Mouse (Mus musculus) left cerebral cortex, postnatal 4 days (tissue): ENCODE measurements around the gene Kin. TPM values are rescaled to one million over a fixed set of nuclear protein-coding genes. Genes with fewer than 3 reads are reported as not detected.

Experiments
- DNase-seq: peaks from one replicate; pipeline ENCODE4 v3.0.0-alpha.2; 2022
- intact Hi-C: fragments of 180-260 bp; cut with DNase I; formaldehyde crosslinking; loops from one replicate; pipeline ENCODE4 v1.15.1; 2025
- total RNA-seq, 2 experiments: library from RNA; stranded (reverse); gene quantifications; 2 replicates each; pipeline ENCODE4 v1.2.3; 2021

Kin gene
- total RNA-seq = 10 to 100 TPM; 14.5 to 14.7 TPM

- intact Hi-C loops = no loop called here
- DNase-seq = peak; percentile 97
These were observed at the start of gene Kin, which contains the start of gene Atp5c1 for GRCm38 (mm10) chr2:10080310-10081010. Gene Kin, plus strand, starts transcription at chr2:10080593. Gene Atp5c1, minus strand, starts transcription at chr2:10080510.

DNA sequence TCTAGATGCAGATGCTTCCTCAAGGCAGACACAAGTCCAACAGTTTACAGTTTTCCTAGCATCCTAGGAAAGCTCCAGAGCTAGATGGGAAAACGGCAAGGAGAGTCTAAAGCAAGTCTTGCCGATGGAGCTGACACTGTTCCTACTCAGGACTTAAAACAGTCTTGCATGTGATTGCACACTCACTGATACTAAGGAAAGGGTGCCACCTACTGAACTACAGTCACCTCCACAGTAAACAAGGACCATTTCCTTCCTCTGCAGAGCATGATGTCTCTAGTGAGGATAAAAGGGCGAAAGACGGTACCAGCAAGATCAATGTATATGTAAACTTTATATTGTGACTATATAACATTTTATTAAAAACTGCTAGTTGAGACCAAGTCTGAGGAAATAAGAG, 46.7 kb upstream of the Kin start:
- DNase-seq = no peak
- intact Hi-C loops = no loop called here

- intact Hi-C loops = no loop called here
- no peak for DNase-seq
These were observed 45.4 kb upstream of the Kin start for GRCm38 (mm10) chr2:10034976-10035375.

- intact Hi-C loops = no loop called here
These were observed 32.5 kb upstream of the Kin start for GRCm38 (mm10) chr2:10047758-10048436.

DNA sequence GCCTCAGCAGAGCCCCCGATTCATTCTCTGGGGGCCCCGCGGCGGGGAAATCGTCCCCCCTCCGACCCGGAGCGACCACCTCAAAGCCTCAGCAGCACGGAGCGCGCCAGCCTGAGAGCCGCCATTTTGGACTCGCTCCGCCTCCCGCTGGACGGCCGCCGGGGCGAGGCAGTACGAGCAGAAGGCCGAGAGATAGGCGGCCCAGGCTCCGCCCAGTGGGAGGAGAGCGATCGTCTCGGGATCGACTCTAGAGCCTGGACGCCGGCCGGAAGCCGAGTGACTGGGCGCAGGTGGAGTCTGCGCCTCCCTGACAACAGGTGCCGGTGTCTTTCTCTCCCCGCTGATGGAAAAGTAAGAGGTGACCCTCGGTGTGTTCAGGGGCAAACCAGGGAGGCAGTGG, 31.9 kb upstream of the Kin start, which contains the start of gene Taf3:
Taf3 (minus strand) TSS at position 136 of the 400 bp plus-strand sequence.
- intact Hi-C loops = no loop called here
- peak; percentile 95 for DNase-seq

More at GRCm38 (mm10) chr2:10047758-10048436, 32.5 kb upstream of the Kin start:
- peak; percentile 31 for DNase-seq

DNA sequence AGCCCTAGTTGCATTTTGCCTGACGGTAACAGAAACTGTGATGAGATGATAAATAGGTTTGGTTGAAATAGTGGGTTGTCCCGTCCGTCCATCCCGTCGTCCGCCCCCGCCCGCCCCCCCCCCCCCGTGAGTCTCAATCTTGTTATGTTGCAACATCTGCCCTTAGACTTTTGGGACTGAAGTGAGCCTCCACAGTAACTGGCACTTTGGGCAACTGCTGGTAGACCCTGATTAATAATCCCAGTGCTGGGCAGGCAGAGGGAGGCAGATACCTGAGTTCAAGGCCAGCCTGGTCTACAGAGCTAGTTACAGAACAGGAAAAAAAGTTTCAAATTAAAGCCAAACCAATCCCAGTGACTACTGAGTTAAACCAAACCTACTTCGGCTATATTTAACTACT, 30.9 kb upstream of the Kin start:
- no peak for DNase-seq
- intact Hi-C loops = no loop called here

DNA sequence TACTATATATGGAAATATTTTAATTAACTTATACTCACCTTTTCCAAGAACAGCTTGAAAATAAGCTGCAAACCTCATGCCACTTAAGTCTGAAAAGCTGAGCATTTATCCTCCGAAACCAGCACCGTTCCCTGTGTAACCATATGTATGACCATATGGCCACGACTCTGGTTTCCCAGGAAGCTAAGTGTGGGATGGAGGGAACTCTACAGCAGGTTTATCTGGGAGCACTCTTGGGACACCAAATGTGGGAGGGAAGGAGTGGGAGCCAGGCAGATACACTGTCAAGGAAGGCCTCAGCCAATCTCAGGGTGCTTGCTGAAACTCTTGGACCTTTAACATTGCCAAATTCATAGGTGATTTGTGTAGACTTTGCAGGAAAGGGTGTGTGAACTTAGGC, 29.5 kb upstream of the Kin start:
- DNase-seq = no peak

DNA sequence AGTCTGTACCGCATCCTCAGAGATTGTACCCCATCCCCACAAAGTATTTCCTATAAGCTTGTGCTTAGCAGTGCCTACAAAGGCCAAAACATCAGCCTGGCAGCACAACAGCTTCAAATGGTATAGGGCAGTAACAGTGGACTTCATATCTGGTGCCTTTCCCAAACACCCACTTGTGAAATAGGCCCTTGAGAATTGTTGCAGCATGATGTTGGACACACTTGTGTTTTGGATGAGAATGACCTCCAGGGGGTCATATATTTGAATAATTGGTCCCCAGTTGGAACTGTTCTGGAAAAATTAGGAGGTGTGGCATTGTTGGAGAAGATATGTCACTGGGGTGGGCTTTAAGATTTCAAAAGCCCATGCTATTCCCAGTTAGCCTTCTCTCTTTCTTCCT, 28.4 kb upstream of the Kin start:
- intact Hi-C loops = no loop called here
- DNase-seq = no peak

More for the DNA sequence above, 29.5 kb upstream of the Kin start:
- intact Hi-C loops = no loop called here

- DNase-seq = no peak
- intact Hi-C loops = no loop called here
These were observed 21.6 kb upstream of the Kin start for GRCm38 (mm10) chr2:10058836-10059235.

DNA sequence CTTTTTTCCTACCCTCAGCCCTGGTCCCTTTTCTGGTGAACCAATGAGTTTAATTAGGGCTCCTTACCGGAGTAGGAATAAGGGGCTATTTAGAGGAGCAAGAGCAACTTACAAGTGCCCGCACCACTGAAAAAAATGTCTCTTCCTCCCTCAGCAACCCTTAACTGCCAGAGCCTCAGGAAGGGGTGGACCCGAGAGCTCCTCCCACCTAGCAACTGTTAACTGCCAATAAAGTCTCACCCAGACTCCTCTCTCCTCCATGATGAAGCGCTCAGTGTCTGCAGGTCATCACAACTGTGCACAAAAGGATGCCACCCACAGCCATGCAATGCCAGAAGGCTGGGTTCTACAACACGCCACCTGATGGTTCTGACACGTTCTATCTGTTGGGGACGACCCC, 8.6 kb upstream of the Kin start:
- intact Hi-C loops = no loop called here

GRCm38 (mm10) chr2:10074470-10074869, 5.9 kb upstream of the Kin start:
- no peak for DNase-seq
- intact Hi-C loops = no loop called here

More for the DNA sequence above, 8.6 kb upstream of the Kin start:
- DNase-seq = no peak

- no peak for DNase-seq
- intact Hi-C loops = no loop called here
These were observed 3.7 kb upstream of the Kin start for GRCm38 (mm10) chr2:10076675-10077074.

DNA sequence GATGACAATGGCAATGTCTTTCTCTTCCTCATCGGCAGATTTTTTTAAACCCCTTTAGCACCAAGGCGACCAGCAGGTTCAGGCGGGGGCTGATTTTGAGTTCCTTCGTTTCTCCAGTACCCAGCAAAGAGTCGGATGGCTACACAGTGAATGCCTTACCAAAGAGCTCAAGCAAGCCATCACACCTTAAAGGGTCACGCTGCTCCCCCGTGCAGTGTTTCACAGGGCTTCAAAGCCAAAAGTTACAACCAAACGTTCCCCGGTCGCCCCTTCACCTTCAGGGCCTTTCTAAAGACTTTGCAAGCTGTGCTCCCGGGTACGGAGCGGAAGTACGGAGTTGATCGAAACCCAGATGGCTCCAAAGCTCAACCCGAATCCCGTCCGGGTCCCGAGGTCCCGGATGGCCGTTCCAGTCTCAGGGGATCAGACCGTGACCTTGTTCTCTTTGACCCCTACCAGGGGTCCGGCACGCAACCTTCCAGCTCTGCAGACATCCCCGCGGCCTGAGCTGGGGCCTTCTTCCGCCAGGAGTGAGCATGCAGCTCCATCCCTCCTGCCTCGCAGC, 566 bp upstream of the Kin start:
- intact Hi-C loops = no loop called here
- no peak for DNase-seq

DNA sequence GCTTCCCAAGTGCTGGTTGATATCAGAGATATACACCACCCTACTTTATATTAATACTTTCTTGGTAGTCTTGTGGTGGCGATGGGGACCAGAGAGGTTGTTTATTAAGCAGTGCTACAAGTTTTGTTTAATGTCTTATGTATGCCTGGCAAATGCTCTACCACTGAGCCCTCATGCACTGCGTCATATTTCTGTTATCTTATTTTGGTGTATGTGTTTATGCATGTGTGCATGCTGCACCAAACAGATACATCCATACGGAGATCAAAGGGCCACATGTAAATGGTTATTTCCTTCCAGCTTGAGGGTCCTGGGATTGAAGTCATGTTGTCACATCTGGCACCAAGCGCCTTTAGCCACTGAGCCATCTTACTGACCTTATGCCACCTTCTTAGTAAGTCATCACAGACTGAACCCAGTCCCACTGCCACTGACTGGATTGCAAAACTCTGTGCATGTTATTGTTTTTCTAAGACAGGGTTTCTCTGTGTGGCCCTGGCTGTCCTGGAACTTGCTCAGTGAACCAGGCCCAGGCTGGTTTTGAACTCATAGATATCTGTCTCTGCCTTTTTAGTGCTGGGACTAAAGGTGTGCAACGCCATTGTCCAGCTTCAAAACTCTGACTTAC, 1.2 kb downstream of the Kin start:
- no peak for DNase-seq
- intact Hi-C loops = no loop called here

DNA sequence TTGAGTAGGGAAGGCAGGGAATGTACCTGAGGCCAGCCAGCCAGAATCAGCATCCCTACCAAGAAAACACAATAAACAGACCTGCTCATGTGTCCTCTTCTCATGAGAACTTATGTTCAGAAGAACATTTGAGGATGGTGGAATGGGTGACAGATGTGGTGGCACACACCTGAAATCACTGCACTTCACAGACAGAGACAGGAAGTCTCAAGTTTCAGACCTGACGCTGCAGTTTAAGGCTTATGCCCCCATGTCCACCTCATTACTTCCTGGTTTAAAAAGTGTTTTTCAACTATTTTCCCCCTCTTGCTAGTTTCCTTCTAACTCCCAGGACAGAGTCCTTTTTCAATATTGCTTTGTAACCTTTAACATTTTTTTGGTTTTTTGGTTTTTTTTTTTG, 2.3 kb downstream of the Kin start:
- DNase-seq = no peak
- intact Hi-C loops = no loop called here

DNA sequence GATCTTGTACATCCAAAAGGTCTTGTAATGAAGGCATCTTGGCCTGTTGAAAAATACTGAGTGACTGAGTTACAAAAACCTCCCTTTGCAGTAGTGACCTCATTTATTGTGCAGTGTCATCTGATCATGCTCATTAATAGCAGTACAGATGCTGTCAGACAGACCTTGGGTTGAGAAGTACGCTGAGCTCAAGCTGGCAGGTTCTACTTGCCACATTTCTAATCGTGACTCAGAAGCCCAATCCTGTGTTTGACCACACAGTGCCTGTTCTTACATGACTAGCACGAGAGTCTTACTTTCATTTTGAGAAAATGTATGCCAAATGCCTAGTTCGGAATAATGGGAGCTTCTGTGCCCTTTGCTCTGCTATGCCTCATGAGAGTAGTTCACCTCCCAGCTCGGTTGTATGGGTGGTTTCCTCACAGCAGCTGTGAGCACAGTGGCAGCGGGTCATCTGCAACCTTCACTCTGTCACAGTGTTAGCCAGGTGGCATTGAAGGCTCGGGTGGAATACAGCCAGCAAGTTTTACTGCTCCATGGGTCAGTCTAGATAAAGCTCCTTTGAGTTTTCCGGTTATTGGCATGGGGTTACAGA, 7.0 kb downstream of the Kin start:
- no peak for DNase-seq
- intact Hi-C loops = no loop called here

DNA sequence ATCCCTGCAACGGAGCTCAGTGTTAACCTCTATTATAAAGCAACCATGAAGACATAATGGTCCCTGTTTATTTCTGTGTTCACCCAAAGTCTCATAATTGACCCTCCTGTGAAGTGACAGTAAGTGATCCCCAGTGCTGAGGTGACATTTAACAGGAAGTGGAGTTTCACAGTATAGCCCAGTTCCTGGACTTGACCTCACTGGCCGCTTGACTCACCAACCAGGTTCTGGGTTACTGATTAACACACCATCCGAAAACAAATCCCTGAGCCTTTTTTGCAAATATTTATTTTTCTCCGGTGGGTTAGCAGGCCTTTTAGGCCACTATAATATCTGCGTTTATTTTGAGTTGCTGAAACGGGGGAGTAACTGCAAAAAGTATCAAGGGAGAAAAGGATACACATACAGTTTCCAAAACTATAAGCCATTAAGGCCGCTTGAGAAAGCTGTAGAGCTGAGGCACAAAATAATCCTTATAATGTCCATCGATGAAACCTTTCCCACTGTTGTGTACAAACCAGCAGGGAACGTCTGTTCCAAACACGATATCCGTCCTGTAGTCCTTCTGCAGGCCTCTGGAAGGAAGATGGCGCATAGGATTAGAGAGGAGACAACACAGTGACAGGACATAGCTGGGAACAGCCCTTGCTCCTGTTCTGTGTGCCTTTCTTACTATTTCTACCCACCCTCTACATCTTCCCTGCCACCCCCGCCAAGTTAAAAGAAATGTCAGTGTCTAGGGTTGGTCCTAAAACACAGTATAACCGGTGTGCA, 14.1 kb downstream of the Kin start:
- intact Hi-C loops = no loop called here
- DNase-seq = no peak

- intact Hi-C loops = no loop called here
- peak; percentile 59 for DNase-seq
These were observed 18.3 kb downstream of the Kin start for GRCm38 (mm10) chr2:10098598-10099215.

DNA sequence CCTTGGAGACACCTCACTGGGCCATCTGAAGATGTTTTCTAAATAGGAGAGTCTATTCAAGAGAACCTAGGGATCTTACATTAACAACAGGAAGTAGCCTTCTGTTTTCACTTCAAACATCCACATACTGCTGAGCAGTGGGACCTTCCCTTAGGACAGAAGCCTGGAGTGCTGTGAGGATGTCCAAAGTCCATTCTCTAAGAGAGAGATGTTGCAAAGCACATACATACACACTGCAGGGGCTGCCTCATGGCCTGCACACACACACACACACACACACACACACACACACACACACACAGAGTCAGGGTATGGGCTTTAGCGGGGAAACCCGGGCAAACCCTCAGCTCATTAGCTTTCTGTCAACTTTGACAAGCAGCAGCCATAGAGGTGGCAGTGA, 20.1 kb downstream of the Kin start:
- DNase-seq = no peak
- intact Hi-C loops = loop anchor here (2.0 kb wide), 1 partner anchor 188 kb away; no protein-coding TSS in a partner anchor

GRCm38 (mm10) chr2:10101180-10101579, 20.8 kb downstream of the Kin start:
- peak; percentile 43 for DNase-seq

More at GRCm38 (mm10) chr2:10101180-10101579, 20.8 kb downstream of the Kin start:
- intact Hi-C loops = loop anchor here (2.0 kb wide), 1 partner anchor 188 kb away; no protein-coding TSS in a partner anchor
